Mouse (Mus musculus): ENCODE measurements at regions not wholly inside any gene's neighbourhood (a gene's known extent, or its start where the extent isn't known, plus 50 kb on each side); places are given as distances from the start of the nearest gene placed in this dataset.

- TF ChIP-seq CTCF (IDR thresholded peaks at IDR 0.05; ENCODE audit: insufficient read depth, low read depth, low read length) = no peak
- no peak for TF ChIP-seq POLR2A (IDR thresholded peaks at IDR 0.05; ENCODE audit: insufficient read depth, low read depth, low read length)
Measured at GRCm38 (mm10) chr1:56395832-56396231, 241.4 kb downstream of the Hsfy2 start.
